Mouse (Mus musculus) left cerebral cortex, adult 2 months (tissue): Measurements from ENCODE around the gene Tmem266. TPM values are rescaled to one million over a fixed set of nuclear protein-coding genes. Genes with fewer than 3 reads are reported as not detected.

ENCODE experiments used
- DNase-seq, 2 experiments: peaks; one replicate each; pipeline ENCODE4 v3.0.0; 2021 to 2022; ENCODE audit warnings: low spot score in 2 of 2, mixed read lengths in 1 of 2; ENCODE audit errors: extremely low spot score in 1 of 2
- H3K27ac ChIP-seq: fragments of 200-600 bp; 2 replicates; pipeline ENCODE4 v1.8.1; 2022
- H3K4me3 ChIP-seq: fragments of 200-600 bp; 2 replicates; pipeline ENCODE4 v1.8.1; 2022
- CTCF ChIP-seq: fragments of 200-600 bp; IDR thresholded peaks from 2 replicates; pipeline ENCODE4 v1.8.1; 2022; ENCODE audit warnings: antibody characterized with exemption, mild to moderate bottlenecking, moderate library complexity
- intact Hi-C: fragments of 180-260 bp; cut with DNase I; formaldehyde crosslinking; loops from one replicate; pipeline ENCODE4 v1.15.1; 2025
- long read RNA-seq, 2 experiments: library from polyadenylated mRNA; stranded (forward); transcript quantifications; one replicate each; pipeline ENCODE4 v2.0.0; 2021; ENCODE audit warnings: borderline mapping rate in 2 of 2
- total RNA-seq, 2 experiments: library from RNA; stranded (reverse); gene quantifications; 2 replicates each; pipeline ENCODE4 v1.2.3; 2021

The Tmem266 gene
- 1 to 10 TPM; 7.6 to 8.1 TPM for total RNA-seq
- long read RNA-seq, experiment 1, partial matches to known transcripts, result 0 of 3 reads
- long read RNA-seq, experiment 1, other reads (novel, unspliced or antisense), result 1 of 3 reads
- long read RNA-seq, experiment 2, result 0 reads

- Histone ChIP-seq H3K4me3 (peak within 1 kb of the TSS; percentile 93), H3K27ac (peak within 1 kb of the TSS; percentile 89)
- intact Hi-C loops, result loop anchor here (1.0 to 10.0 kb wide), 4 partner anchors 66 to 608 kb away; partner anchors contain the start of genes Scaper and Ube2q2
- no peak for TF ChIP-seq CTCF
- DNase-seq, result peak; percentile 82 to 84
These were observed at the start of gene Tmem266, which contains the start of gene Nrg4 for GRCm38 (mm10) chr9:55326515-55327233. Gene Tmem266 (plus strand): TSS chr9:55326913. Gene Nrg4 (minus strand): TSS chr9:55326844.

- DNase-seq, result no peak
- no peak for TF ChIP-seq CTCF
- intact Hi-C loops, result no loop called here
- Histone ChIP-seq H3K27ac (no peak overlapping the region), H3K4me3 (no peak overlapping the region)
These were observed 49.2 kb upstream of the Tmem266 start for GRCm38 (mm10) chr9:55277562-55277961.

GRCm38 (mm10) chr9:55279114-55279825 is 47.4 kb upstream of the Tmem266 start:
- no peak for DNase-seq
- H3K4me3 ChIP-seq, result no peak overlapping the region
- intact Hi-C loops, result no loop called here
- no peak overlapping the region for H3K27ac ChIP-seq
- no peak for TF ChIP-seq CTCF

GRCm38 (mm10) chr9:55283516-55283915 is 43.2 kb upstream of the Tmem266 start:
- no peak for TF ChIP-seq CTCF
- Histone ChIP-seq H3K27ac (no peak overlapping the region), H3K4me3 (no peak overlapping the region)
- intact Hi-C loops, result no loop called here
- no peak for DNase-seq

GRCm38 (mm10) chr9:55285197-55285596 is 41.5 kb upstream of the Tmem266 start:
- Histone ChIP-seq H3K27ac (no peak overlapping the region), H3K4me3 (no peak overlapping the region)
- intact Hi-C loops, result no loop called here
- no peak for DNase-seq
- TF ChIP-seq CTCF, result peak; percentile 6

- intact Hi-C loops, result no loop called here
- Histone ChIP-seq H3K4me3 (no peak overlapping the region), H3K27ac (no peak overlapping the region)
- no peak for DNase-seq
- TF ChIP-seq CTCF, result no peak
These were observed 37.1 kb upstream of the Tmem266 start for GRCm38 (mm10) chr9:55289475-55290198.

- DNase-seq, result no peak
- no peak for TF ChIP-seq CTCF
- Histone ChIP-seq H3K27ac (no peak overlapping the region), H3K4me3 (no peak overlapping the region)
- intact Hi-C loops, result no loop called here
These were observed 34.7 kb upstream of the Tmem266 start for GRCm38 (mm10) chr9:55291966-55292365.

- intact Hi-C loops, result no loop called here
- DNase-seq, result no peak
- no peak overlapping the region for H3K4me3 ChIP-seq
- no peak overlapping the region for H3K27ac ChIP-seq
- no peak for TF ChIP-seq CTCF
These were observed 30.5 kb upstream of the Tmem266 start for GRCm38 (mm10) chr9:55296221-55296620.

GRCm38 (mm10) chr9:55307066-55307465 is 19.6 kb upstream of the Tmem266 start:
- intact Hi-C loops, result loop anchor here (5.0 kb wide), 1 partner anchor 75 kb away; no protein-coding TSS in a partner anchor
- H3K27ac ChIP-seq, result no peak overlapping the region
- no peak for TF ChIP-seq CTCF
- DNase-seq, result no peak
- no peak overlapping the region for H3K4me3 ChIP-seq

GRCm38 (mm10) chr9:55307557-55307956 is 19.2 kb upstream of the Tmem266 start:
- H3K4me3 ChIP-seq, result no peak overlapping the region
- no peak for DNase-seq
- TF ChIP-seq CTCF, result no peak
- no peak overlapping the region for H3K27ac ChIP-seq
- intact Hi-C loops, result loop anchor here (5.0 kb wide), 1 partner anchor 75 kb away; no protein-coding TSS in a partner anchor

- no peak for DNase-seq
- TF ChIP-seq CTCF, result no peak
- intact Hi-C loops, result loop anchor here (5.0 kb wide), 1 partner anchor 76 kb away; no protein-coding TSS in a partner anchor
- H3K4me3 ChIP-seq, result no peak overlapping the region
- no peak overlapping the region for H3K27ac ChIP-seq
These were observed 18.3 kb upstream of the Tmem266 start for GRCm38 (mm10) chr9:55308455-55308854.

GRCm38 (mm10) chr9:55311560-55311959 is 15.2 kb upstream of the Tmem266 start:
- H3K4me3 ChIP-seq, result no peak overlapping the region
- no peak overlapping the region for H3K27ac ChIP-seq
- TF ChIP-seq CTCF, result peak; percentile 92
- peak; percentile 53 to 70 for DNase-seq
- intact Hi-C loops, result loop anchor here (1.0 to 10.0 kb wide), 6 partner anchors 169 to 577 kb away; partner anchors contain the start of genes Chrnb4 and Wdr61
